11 mouse cellular contexts compared by ENCODE assay signal in the genomic region with DNA sequence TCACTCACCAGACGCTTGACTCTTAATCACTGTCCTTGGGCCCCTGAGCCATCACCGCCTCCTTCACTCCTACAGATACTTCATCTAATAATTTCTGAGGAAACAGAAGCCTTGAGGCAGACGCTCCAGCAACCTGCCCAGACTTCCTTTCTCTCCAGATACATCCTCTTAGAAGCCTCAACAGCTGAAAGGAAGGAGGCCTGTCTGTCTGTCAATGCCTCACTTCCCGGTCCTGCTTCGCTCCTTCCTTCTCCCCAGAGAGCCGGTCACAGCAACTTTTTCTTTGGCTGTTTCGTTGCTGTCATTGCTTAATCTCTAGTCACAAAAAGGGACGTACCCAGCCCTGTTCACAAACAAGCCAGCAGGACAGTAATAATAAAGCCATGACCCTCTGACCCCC. TPM values are rescaled to one million over a fixed set of nuclear protein-coding genes. Genes with fewer than 3 reads are reported as not detected.
A peak's percentile ranks its signal among the peaks of the same experiment; 100 is the strongest.
DNase-seq lines count a peak whose midpoint lies in the region; ATAC-seq and TF ChIP-seq lines count a peak whose summit lies in the region.
"Had no signal": no experiment of that assay in that cellular context is flagged by ENCODE, and none has a peak within 500 bp of the region (broad histone marks: within the 10 kb centered on the region; RNA-seq: fewer than 3 reads in every experiment).

No protein-coding gene starts in this region.

- peak overlapping the region; percentile 22 for H3K27ac ChIP-seq in liver, embryonic 12.5 days
- peak overlapping the region; percentile 12; the same call in 1 of the 2 replicates for H3K27ac ChIP-seq in small intestine, adult 2 months (ENCODE audit: insufficient read depth, low read depth, low read length)
- H3K27ac ChIP-seq in kidney, embryonic 16.5 days (ENCODE audit: low read length): no peak overlapping the region
- H3K27ac ChIP-seq: hindbrain, embryonic 12.5 days had no signal

- 0 out of 2 replicates have a peak, but pooled peaks cover 3% of the 10 kb centered on the region for H3K9me3 ChIP-seq in liver, embryonic 12.5 days (replicated peaks)
- no peaks in the 10 kb centered on the region for H3K9me3 ChIP-seq in kidney, embryonic 16.5 days (ENCODE audit: low read length)
- H3K9me3 ChIP-seq: G1E; hindbrain, embryonic 12.5 days had no signal

- H3K4me3 ChIP-seq in liver, embryonic 12.5 days: peak overlapping the region; percentile 13; the same call in 1 of the 2 replicates
- H3K4me3 ChIP-seq in small intestine, adult 2 months (ENCODE audit: low read depth, low read length): 0 out of 2 replicates have a peak overlapping the region, but pooled peaks have one; percentile 29
- no peak overlapping the region for H3K4me3 ChIP-seq in kidney, embryonic 16.5 days (ENCODE audit: low read length)
- H3K4me3 ChIP-seq: hindbrain, embryonic 12.5 days had no signal

- WGBS in liver, embryonic 12.5 days (ENCODE audit: insufficient replicate concordance): 16% methylated on average over 8 of the region's 8 CpGs
- 61% methylated on average over 8 of the region's 8 CpGs for WGBS in small intestine, adult 2 months
- 41% methylated on average over 8 of the region's 8 CpGs for WGBS in kidney, embryonic 16.5 days

- peak; percentile 61 for DNase-seq in layer of hippocampus, adult 9-11 months
- no peak for DNase-seq in layer of hippocampus, adult 9-10 months (ENCODE audit: low spot score)
- DNase-seq: cerebellum, adult 2 months; kidney, adult 8-10 months had no signal

- peak overlapping the region; percentile 45 for H3K4me2 ChIP-seq in liver, embryonic 12.5 days
- H3K4me2 ChIP-seq in kidney, embryonic 16.5 days (replicated peaks; ENCODE audit: low read depth, low read length): no peak overlapping the region
- H3K4me2 ChIP-seq: hindbrain, embryonic 12.5 days had no signal

- ATAC-seq in granulocyte monocyte progenitor cell, adult 5-6 weeks (replicated peaks; ENCODE audit: poor library complexity, severe bottlenecking): peak; percentile 83
- ATAC-seq in liver, embryonic 12.5 days: 0 out of 2 replicates have a peak, but pooled peaks have one; percentile 22
- no peak for ATAC-seq in megakaryocyte-erythroid progenitor cell, adult 5-6 weeks (replicated peaks; ENCODE audit: low FRiP score, low TSS enrichment, poor library complexity, severe bottlenecking)
- no peak for ATAC-seq in kidney, embryonic 16.5 days (ENCODE audit: low FRiP score, low TSS enrichment)

- TF ChIP-seq CTCF in small intestine, adult 2 months (IDR thresholded peaks at IDR 0.05; ENCODE audit: extremely low read depth, insufficient read length, insufficient replicate concordance, low read depth, low read length): no peak

- no peak for TF ChIP-seq POLR2A in small intestine, adult 2 months (IDR thresholded peaks at IDR 0.05; ENCODE audit: low read depth, low read length)

- no peaks in the 10 kb centered on the region for H3K27me3 ChIP-seq in liver, embryonic 12.5 days (replicated peaks)
- H3K27me3 ChIP-seq in small intestine, adult 2 months (ENCODE audit: control insufficient read depth, insufficient read depth, low read length): no peaks in the 10 kb centered on the region
- H3K27me3 ChIP-seq in kidney, embryonic 16.5 days (ENCODE audit: insufficient read depth, low read length): no peaks in the 10 kb centered on the region
- H3K27me3 ChIP-seq: hindbrain, embryonic 12.5 days had no signal

- peaks cover 53% of the 10 kb centered on the region for H3K4me1 ChIP-seq in liver, embryonic 12.5 days
- H3K4me1 ChIP-seq in small intestine, adult 2 months (ENCODE audit: control insufficient read depth, insufficient read depth, insufficient read length, low read length): no peaks in the 10 kb centered on the region
- H3K4me1 ChIP-seq in kidney, embryonic 16.5 days (ENCODE audit: insufficient read depth, low read length): 0 out of 2 replicates have a peak, but pooled peaks cover 4% of the 10 kb centered on the region
- H3K4me1 ChIP-seq: hindbrain, embryonic 12.5 days had no signal

- peak overlapping the region; percentile 23; the same call in 1 of the 2 replicates for H3K9ac ChIP-seq in liver, embryonic 12.5 days
- H3K9ac ChIP-seq in kidney, embryonic 16.5 days (replicated peaks; ENCODE audit: low read length): no peak overlapping the region
- H3K9ac ChIP-seq: hindbrain, embryonic 12.5 days had no signal

- no peaks in the 10 kb centered on the region for H3K36me3 ChIP-seq in liver, embryonic 12.5 days
- no peaks in the 10 kb centered on the region for H3K36me3 ChIP-seq in small intestine, adult 2 months (ENCODE audit: control insufficient read depth, insufficient read depth, low read length)
- no peaks in the 10 kb centered on the region for H3K36me3 ChIP-seq in kidney, embryonic 16.5 days (ENCODE audit: insufficient read depth, low read length)
- H3K36me3 ChIP-seq: G1E; hindbrain, embryonic 12.5 days had no signal

RNA-seq across cellular contexts. Expression of a gene that starts 50.0 kb away (rescaled TPM):
- 38.6 and 70.1 TPM in 2 replicates for total RNA-seq in granulocyte monocyte progenitor cell, adult 5-6 weeks (2014; fragmentation: Nextera tagmentation)
- 62.0 and 76.5 TPM in 2 replicates for total RNA-seq in granulocyte monocyte progenitor cell, adult 5-6 weeks (2017)
- 10.1 and 11.1 TPM in 2 replicates for polyA plus RNA-seq in liver, embryonic 12.5 days (2016; fragmentation: Nextera tagmentation; extraction: Ambion mirVana)
- 2.2 and 6.1 TPM in 2 replicates for polyA plus RNA-seq in small intestine, adult 2 months (2012; rRNA removed)
- 1.4 and 6.8 TPM in 2 replicates for total RNA-seq in megakaryocyte-erythroid progenitor cell, adult 5-6 weeks (2014; fragmentation: Nextera tagmentation)
- total RNA-seq in megakaryocyte-erythroid progenitor cell, adult 5-6 weeks (2017): 6.5 and 10.6 TPM in 2 replicates
- 16.2 and 16.3 TPM in 2 replicates for polyA plus RNA-seq in kidney, embryonic 16.5 days (2015; fragmentation: Nextera tagmentation; extraction: Ambion mirVana)

Comparison
In these comparisons a context has a peak if more than half of its experiments do, and no peak if none do; other contexts are left out.
1. ATAC-seq: peak in granulocyte monocyte progenitor cell, adult 5-6 weeks (single experiment) and liver, embryonic 12.5 days (single experiment); none in megakaryocyte-erythroid progenitor cell, adult 5-6 weeks (single experiment) and kidney, embryonic 16.5 days (single experiment).